Mouse (Mus musculus): ENCODE data around the gene Nell2.

GRCm38 (mm10) chr15:95411949-95412741 lies 116.2 kb downstream of the Nell2 start:
- TF ChIP-seq HCFC1 (IDR thresholded peaks at IDR 0.05; ENCODE audit: low read depth, low read length) = no peak
- no peak for TF ChIP-seq MYC (IDR thresholded peaks at IDR 0.05; ENCODE audit: low read depth, low read length)
- TF ChIP-seq USF1 (IDR thresholded peaks at IDR 0.05; ENCODE audit: low read depth, low read length) = no peak
- no peak for TF ChIP-seq ZKSCAN1 (IDR thresholded peaks at IDR 0.05; ENCODE audit: borderline replicate concordance, low read depth, low read length)
- TF ChIP-seq CHD2 (IDR thresholded peaks at IDR 0.05; ENCODE audit: low read length) = no peak
- TF ChIP-seq CTCF (conservative IDR thresholded peaks at IDR 0.05 in 1 of 2, IDR thresholded peaks at IDR 0.05 in 1 of 2; ENCODE audit: low read depth in 2 of 2, low read length in 2 of 2) = no peak
- no peak for TF ChIP-seq CHD1 (IDR thresholded peaks at IDR 0.05; ENCODE audit: low read depth, low read length)
- no peak for TF ChIP-seq ZC3H11A (IDR thresholded peaks at IDR 0.05; ENCODE audit: low read depth, low read length)
- TF ChIP-seq RAD21 (IDR thresholded peaks at IDR 0.05; ENCODE audit: low read depth, low read length) = no peak
- TF ChIP-seq JUND (conservative IDR thresholded peaks at IDR 0.05; ENCODE audit: low read depth, low read length) = no peak
- no peak for TF ChIP-seq EP300 (IDR thresholded peaks at IDR 0.05; ENCODE audit: low read length)

Measured in CH12.LX (cell line).